Mouse (Mus musculus): ENCODE results near the gene Klf16. TPM values are rescaled to one million over a fixed set of nuclear protein-coding genes. Genes with fewer than 3 reads are reported as not detected.

The Klf16 gene
- total and polyA plus RNA-seq, 3 experiments, result 14.1 to 94.0 (median 38.2) TPM

DNA sequence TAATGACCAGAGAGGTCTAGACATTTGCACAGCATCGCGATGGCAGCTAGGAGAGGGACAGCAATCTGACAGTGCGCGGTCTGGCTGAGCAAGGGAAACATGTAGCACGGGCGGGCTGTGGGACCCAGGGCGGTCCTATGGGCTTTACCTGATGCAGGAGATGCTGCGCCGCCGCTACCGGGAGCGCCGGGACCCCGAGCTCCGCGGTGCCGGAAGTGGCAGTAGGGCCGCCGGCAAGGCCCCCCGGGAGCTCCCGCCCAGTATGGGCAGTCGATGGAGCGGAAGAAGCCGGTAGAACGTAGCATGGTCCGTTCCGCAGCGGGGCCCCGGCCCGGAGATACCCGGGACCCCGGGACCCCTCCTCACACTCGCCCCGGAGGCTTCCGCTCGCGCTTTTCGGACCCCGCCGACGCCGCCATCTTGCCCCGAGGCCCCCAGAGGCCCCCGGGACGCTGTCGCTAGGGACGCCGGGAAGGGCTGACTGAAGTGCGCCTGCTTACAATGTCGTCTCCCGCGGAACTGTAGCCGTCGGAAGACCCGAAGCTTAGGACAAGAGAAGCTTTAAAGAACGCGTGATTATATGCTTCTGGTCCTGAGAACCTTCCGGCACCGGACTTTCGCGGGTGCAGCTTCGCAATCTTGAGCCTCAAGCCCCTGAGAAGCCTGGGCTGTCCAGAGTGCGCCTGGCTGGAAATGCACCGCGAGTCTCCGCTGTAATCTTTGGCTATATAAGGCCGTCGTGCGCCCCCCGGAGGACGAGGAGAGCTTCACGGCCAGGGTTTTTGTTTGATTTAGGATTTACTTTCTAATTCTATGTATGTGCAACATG lies 15.8 kb downstream of the Klf16 start, which contains the start of gene Rexo1 (continued):
- TF ChIP-seq RCOR1 (conservative IDR thresholded peaks at IDR 0.05; ENCODE audit: low read depth, low read length) (no peak), NELFE (IDR thresholded peaks at IDR 0.05; ENCODE audit: low read depth, low read length) (peak; percentile 69), USF2 (conservative IDR thresholded peaks at IDR 0.05; ENCODE audit: low read depth, low read length) (no peak), BHLHE40 (IDR thresholded peaks at IDR 0.05; ENCODE audit: low read depth, low read length) (no peak), ZC3H11A (IDR thresholded peaks at IDR 0.05; ENCODE audit: low read depth, low read length) (no peak), E2F4 (IDR thresholded peaks at IDR 0.05; ENCODE audit: insufficient replicate concordance, low read depth, low read length) (no peak)

DNA sequence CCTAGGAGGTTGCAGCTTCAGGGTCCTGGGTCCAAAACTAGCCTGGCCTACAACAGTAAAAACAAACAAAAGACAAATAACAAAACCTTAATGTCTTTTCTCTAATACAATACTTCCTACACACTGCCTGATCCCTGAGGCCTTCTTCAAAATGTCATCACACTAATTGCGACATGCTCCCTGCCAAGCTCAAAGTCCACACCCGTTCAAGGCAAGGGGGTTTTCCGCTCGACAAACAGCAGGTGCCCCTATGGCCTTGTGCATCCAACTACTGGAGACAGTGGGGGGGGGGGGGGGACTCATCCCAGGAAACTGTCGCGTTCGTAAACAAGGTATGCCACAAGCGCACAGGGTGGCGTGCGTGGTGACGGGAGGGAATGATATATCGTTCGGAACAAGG lies 16.5 kb downstream of the Klf16 start:
- Histone ChIP-seq H3K4me2 (ENCODE audit: insufficient read depth, low read depth, poor library complexity, severe bottlenecking) (peak overlapping the region; percentile 72), H3K4me3 (replicated peaks in 1 of 3; ENCODE audit: low read depth in 2 of 3, low read length in 2 of 3, poor library complexity in 1 of 3) (peak overlapping the region; percentile 71 to 98 (median 93)), H3K27me3 (replicated peaks) (no peaks in the 10 kb centered on the region), H3K9me3 (replicated peaks; ENCODE audit: low read length) (no peaks in the 10 kb centered on the region), H3K4me1 (ENCODE audit: control insufficient read depth in 1 of 2, insufficient read depth in 2 of 2) (peaks cover 18 to 46% of the 10 kb centered on the region in 2 experiments), H3K36me3 (replicated peaks in 1 of 2; ENCODE audit: control insufficient read depth in 1 of 2, insufficient read depth in 1 of 2, low read length in 1 of 2) (peaks cover 0 to 54% of the 10 kb centered on the region in 2 experiments), H3K9ac (ENCODE audit: insufficient read depth, low read depth) (peak overlapping the region; percentile 91), H3K27ac (ENCODE audit: insufficient read depth, low read depth) (peak overlapping the region; percentile 46; the same call in 1 of the 2 replicates), H3K79me2 (replicated peaks; ENCODE audit: control insufficient read depth, extremely low read depth, insufficient read depth, poor library complexity, severe bottlenecking) (peaks cover 49% of the 10 kb centered on the region)
- TF ChIP-seq NELFE (IDR thresholded peaks at IDR 0.05; ENCODE audit: low read depth, low read length) (no peak), USF1 (IDR thresholded peaks at IDR 0.05; ENCODE audit: low read depth, low read length) (no peak), KAT2A (IDR thresholded peaks at IDR 0.05; ENCODE audit: insufficient replicate concordance, low read length) (no peak), JUND (conservative IDR thresholded peaks at IDR 0.05; ENCODE audit: low read depth, low read length) (no peak), BHLHE40 (IDR thresholded peaks at IDR 0.05; ENCODE audit: low read depth, low read length) (no peak), SIN3A (IDR thresholded peaks at IDR 0.05; ENCODE audit: low read length) (no peak), RAD21 (IDR thresholded peaks at IDR 0.05; ENCODE audit: low read depth, low read length) (no peak), USF2 (conservative IDR thresholded peaks at IDR 0.05; ENCODE audit: low read depth, low read length) (no peak), JUN (IDR thresholded peaks at IDR 0.05; ENCODE audit: insufficient read depth, low read depth, low read length) (no peak), PAX5 (IDR thresholded peaks at IDR 0.05; ENCODE audit: low read length) (no peak), ELF1 (IDR thresholded peaks at IDR 0.05; ENCODE audit: low read depth, low read length) (no peak), ZNF384 (IDR thresholded peaks at IDR 0.05; ENCODE audit: low read depth, low read length) (no peak)
- in situ Hi-C loops (cut with MboI; ENCODE audit: low pct_ligation_motif_present, low pct_unique_long_range_greater_than_20kb, low sequenced_read_pairs), result no loop called here
- no peak for DNase-seq (ENCODE audit: extremely low read depth)
- dilution Hi-C loops (cut with MboI; ENCODE audit: extremely low pct_ligation_motif_present, extremely low pct_unique_long_range_greater_than_20kb, low sequenced_read_pairs), result no loop called here

- H3K4me2 ChIP-seq (ENCODE audit: insufficient read depth, low read depth, poor library complexity, severe bottlenecking), result 0 out of 2 replicates have a peak overlapping the region, but pooled peaks have one; percentile 13
- dilution Hi-C loops (cut with MboI; ENCODE audit: extremely low pct_ligation_motif_present, extremely low pct_unique_long_range_greater_than_20kb, low sequenced_read_pairs) (no loop called here), in situ Hi-C loops (cut with MboI; ENCODE audit: low pct_ligation_motif_present, low pct_unique_long_range_greater_than_20kb, low sequenced_read_pairs) (no loop called here)
- DNase-seq (ENCODE audit: extremely low read depth), result no peak
- H3K27ac ChIP-seq (ENCODE audit: insufficient read depth, low read depth), result no peak overlapping the region
- H3K4me3 ChIP-seq (replicated peaks in 1 of 3; ENCODE audit: low read depth in 2 of 3, low read length in 2 of 3, poor library complexity in 1 of 3), result peak overlapping the region in 1 of 3 experiments; percentile 5
- H3K79me2 ChIP-seq (replicated peaks; ENCODE audit: control insufficient read depth, extremely low read depth, insufficient read depth, poor library complexity, severe bottlenecking), result peaks cover 53% of the 10 kb centered on the region
- no peaks in the 10 kb centered on the region for H3K27me3 ChIP-seq (replicated peaks)
- H3K4me1 ChIP-seq (ENCODE audit: control insufficient read depth in 1 of 2, insufficient read depth in 2 of 2), result peaks cover 18 to 46% of the 10 kb centered on the region in 2 experiments
- peaks cover 0 to 50% of the 10 kb centered on the region in 2 experiments for H3K36me3 ChIP-seq (replicated peaks in 1 of 2; ENCODE audit: control insufficient read depth in 1 of 2, insufficient read depth in 1 of 2, low read length in 1 of 2)
- H3K9ac ChIP-seq (ENCODE audit: insufficient read depth, low read depth), result no peak overlapping the region
- no peaks in the 10 kb centered on the region for H3K9me3 ChIP-seq (replicated peaks; ENCODE audit: low read length)
- no peak for TF ChIP-seq CHD1 (IDR thresholded peaks at IDR 0.05; ENCODE audit: low read depth, low read length)
- no peak for TF ChIP-seq MAZ (IDR thresholded peaks at IDR 0.05; ENCODE audit: low read depth, low read length)
- TF ChIP-seq NELFE (IDR thresholded peaks at IDR 0.05; ENCODE audit: low read depth, low read length), result no peak
- no peak for TF ChIP-seq USF1 (IDR thresholded peaks at IDR 0.05; ENCODE audit: low read depth, low read length)
- no peak for TF ChIP-seq MAX (IDR thresholded peaks at IDR 0.05; ENCODE audit: low read length)
- TF ChIP-seq RAD21 (IDR thresholded peaks at IDR 0.05; ENCODE audit: low read depth, low read length), result no peak
- no peak for TF ChIP-seq TCF12 (IDR thresholded peaks at IDR 0.05; ENCODE audit: low read depth, low read length)
- no peak for TF ChIP-seq ZMIZ1 (IDR thresholded peaks at IDR 0.05; ENCODE audit: low read depth, low read length)
- no peak for TF ChIP-seq TBP (conservative IDR thresholded peaks at IDR 0.05; ENCODE audit: low read depth, low read length)
- TF ChIP-seq UBTF (IDR thresholded peaks at IDR 0.05; ENCODE audit: low read depth, low read length), result no peak
- TF ChIP-seq GABPA (IDR thresholded peaks at IDR 0.05; ENCODE audit: insufficient replicate concordance, low read depth, low read length), result no peak
- no peak for TF ChIP-seq MYC (IDR thresholded peaks at IDR 0.05; ENCODE audit: low read depth, low read length)
- no peak for TF ChIP-seq USF2 (conservative IDR thresholded peaks at IDR 0.05; ENCODE audit: low read depth, low read length)
- TF ChIP-seq ELF1 (IDR thresholded peaks at IDR 0.05; ENCODE audit: low read depth, low read length), result no peak
- no peak for TF ChIP-seq JUN (IDR thresholded peaks at IDR 0.05; ENCODE audit: insufficient read depth, low read depth, low read length)
- TF ChIP-seq MEF2A (IDR thresholded peaks at IDR 0.05; ENCODE audit: borderline replicate concordance, low read depth, low read length), result no peak
- TF ChIP-seq MAFK (IDR thresholded peaks at IDR 0.05; ENCODE audit: insufficient replicate concordance, low read length), result no peak
- TF ChIP-seq CTCF (conservative IDR thresholded peaks at IDR 0.05 in 1 of 2, IDR thresholded peaks at IDR 0.05 in 1 of 2; ENCODE audit: low read depth in 2 of 2, low read length in 2 of 2), result no peak
Measured at GRCm38 (mm10) chr10:80559431-80559830, 17.7 kb downstream of the Klf16 start.
